Mouse (Mus musculus) hindbrain, embryonic 16.5 days (tissue): Measurements from ENCODE around the gene Fgfbp3. TPM values are rescaled to one million over a fixed set of nuclear protein-coding genes. Genes with fewer than 3 reads are reported as not detected.
"Not testable (repeated sequence)": the region's sequence is repeated elsewhere in the genome, so short reads cannot be mapped to it uniquely, and the experiment has no call there.

ENCODE experiments used
- ATAC-seq: fragments of 200-750 bp; cut with Nextera tagmentation; 2 replicates; pipeline ENCODE4 v1.8.0; 2017; ENCODE audit warnings: moderate TSS enrichment, moderate library complexity
- H3K27ac ChIP-seq: fragments of 300-500 bp; sonication (generic); 2 replicates; pipeline ENCODE4 v1.5.1; 2014; ENCODE audit warnings: low read depth, mild to moderate bottlenecking, control low read depth, low read length, moderate library complexity
- H3K27me3 ChIP-seq: fragments of 300-500 bp; sonication (generic); replicated peaks from 2 replicates; pipeline ENCODE4 v1.6.1; 2014; ENCODE audit warnings: low read length; ENCODE audit not compliant: control insufficient read depth, insufficient read depth
- H3K36me3 ChIP-seq: fragments of 300-500 bp; sonication (generic); 2 replicates; pipeline ENCODE4 v1.6.1; 2014; ENCODE audit warnings: mild to moderate bottlenecking, low read length, moderate library complexity, mixed read lengths; ENCODE audit not compliant: control insufficient read depth, insufficient read depth
- H3K4me1 ChIP-seq: fragments of 300-500 bp; sonication (generic); 2 replicates; pipeline ENCODE4 v1.6.1; 2014; ENCODE audit warnings: low read depth, low read length; ENCODE audit not compliant: control insufficient read depth, insufficient read depth
- H3K4me2 ChIP-seq: fragments of 300-500 bp; sonication (generic); 2 replicates; pipeline ENCODE4 v1.6.1; 2014; ENCODE audit warnings: mild to moderate bottlenecking, low read length, control low read depth, moderate library complexity
- H3K4me3 ChIP-seq: fragments of 300-500 bp; sonication (generic); 2 replicates; pipeline ENCODE4 v1.5.1; 2014; ENCODE audit warnings: mild to moderate bottlenecking, low read length, control low read depth, moderate library complexity
- H3K9ac ChIP-seq: fragments of 300-500 bp; sonication (generic); 2 replicates; pipeline ENCODE4 v1.6.1; 2014; ENCODE audit warnings: low read depth, mild to moderate bottlenecking, control low read depth, low read length, moderate library complexity
- H3K9me3 ChIP-seq: fragments of 300-500 bp; sonication (generic); 2 replicates; pipeline ENCODE4 v1.6.1; 2014; ENCODE audit warnings: mild to moderate bottlenecking, low read length, moderate library complexity; ENCODE audit not compliant: control insufficient read depth
- WGBS: fragments of 180-500 bp; shearing (Covaris S2); extraction: QIAGEN DNeasy Blood & Tissue Kit; methylation state at CpG from one replicate; pipeline ENCODE4 v1.1.7; 2014; 5-methylcytosine and 5-hydroxymethylcytosine counted together
- polyA plus RNA-seq: library from polyadenylated mRNA; unstranded; fragments of >200 nt; fragmentation: Nextera tagmentation; extraction: Ambion mirVana; gene quantifications from 2 replicates; pipeline ENCODE4 v1.2.1, GENCODE M21; 2015

The Fgfbp3 gene
- 28.2 and 44.1 TPM in 2 replicates for polyA plus RNA-seq

DNA sequence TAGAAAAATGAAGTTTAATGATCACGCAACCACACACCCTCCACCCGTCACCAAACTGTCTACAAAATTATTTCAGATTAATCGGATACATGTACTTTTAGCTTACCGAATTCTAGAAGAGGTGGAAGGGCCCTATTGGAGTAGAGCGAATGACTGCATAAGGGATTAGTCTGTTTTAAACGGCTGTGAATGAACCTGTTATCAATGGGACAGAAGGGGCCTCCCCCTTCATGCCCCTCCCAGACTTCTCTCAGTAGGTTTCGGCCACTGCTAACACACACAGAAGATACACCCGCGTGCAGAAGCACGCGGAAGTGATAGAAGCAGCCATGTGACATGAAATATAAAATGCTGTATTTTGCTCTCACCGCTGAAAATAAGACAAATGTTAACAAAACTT is at the start of gene Fgfbp3:
Gene Fgfbp3, minus strand, starts transcription at position 150 of the 400 bp plus-strand sequence.
- H3K4me3 ChIP-seq, result peak within 1 kb of the TSS; percentile 88
- H3K27ac ChIP-seq, result peak within 1 kb of the TSS; percentile 94
- 6% methylated on average over 12 of the region's 12 CpGs for WGBS
- H3K4me1 ChIP-seq, result peaks cover 5% of the 10 kb centered on the region
- H3K4me2 ChIP-seq, result peak within 1 kb of the TSS; percentile 77
- H3K27me3 ChIP-seq, result no peaks in the 10 kb centered on the region
- H3K9me3 ChIP-seq, result no peaks in the 10 kb centered on the region
- peak within 1 kb of the TSS; percentile 92 for H3K9ac ChIP-seq
- ATAC-seq, result peak; percentile 21
- H3K36me3 ChIP-seq, result no peaks in the 10 kb centered on the region

DNA sequence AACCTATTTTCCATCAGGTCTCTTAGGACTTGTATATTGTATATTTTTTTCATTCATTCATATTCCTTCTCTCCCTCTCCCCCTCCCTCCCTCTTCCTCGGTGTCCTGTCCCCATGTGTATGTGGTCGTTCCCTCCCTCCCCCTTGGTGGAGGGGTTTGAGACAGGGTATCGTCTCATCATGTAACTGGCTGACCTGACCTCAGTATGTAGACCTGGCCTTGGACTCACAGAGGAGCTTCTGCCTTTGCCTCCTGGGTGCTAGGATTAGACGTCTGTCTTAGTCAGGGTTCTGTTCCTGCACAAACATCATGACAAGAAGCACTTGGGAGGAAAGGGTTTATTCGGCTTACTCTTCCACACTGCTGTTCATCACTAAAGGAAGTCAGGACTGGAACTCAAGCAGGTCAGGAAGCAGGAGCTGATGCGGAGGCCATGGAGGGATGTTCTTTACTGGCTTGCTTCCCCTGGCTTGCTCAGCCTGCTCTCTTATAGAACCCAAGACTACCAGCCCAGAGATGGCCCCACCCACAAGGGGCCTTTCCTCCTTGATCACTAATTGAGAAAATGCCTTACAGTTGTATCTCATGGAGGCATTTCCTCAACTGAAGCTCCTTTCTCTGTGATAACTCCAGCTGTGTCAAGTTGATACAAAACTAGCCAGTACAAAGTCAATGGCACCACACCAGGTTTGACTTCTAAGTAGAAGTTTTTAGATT is 43.3 kb upstream of the Fgfbp3 start:
- not testable (repeated sequence) for H3K4me3 ChIP-seq, H3K9me3 ChIP-seq, H3K27ac ChIP-seq, H3K4me2 ChIP-seq, ATAC-seq, H3K4me1 ChIP-seq, H3K27me3 ChIP-seq, H3K9ac ChIP-seq
- H3K36me3 ChIP-seq, result peaks cover 13% of the 10 kb centered on the region
- WGBS, result 85% methylated on average over 6 of the region's 6 CpGs

DNA sequence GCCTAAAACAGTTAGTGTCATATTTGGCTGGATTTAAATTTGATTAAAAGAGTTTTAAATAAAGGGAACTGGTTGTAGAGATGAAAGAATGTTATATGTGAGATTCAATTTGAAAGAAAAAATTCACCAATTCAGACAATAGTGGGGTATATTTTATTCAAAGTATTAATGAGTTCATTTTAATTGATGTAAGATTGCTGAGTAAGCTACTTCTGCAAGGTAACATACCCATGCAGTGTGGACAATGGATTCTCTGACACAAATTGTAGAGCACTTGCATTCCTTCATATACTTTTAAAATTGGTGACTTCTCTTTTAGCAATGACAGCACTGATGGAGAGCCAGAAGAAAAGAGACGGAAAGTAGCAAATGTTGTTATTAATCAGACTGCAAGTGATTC is 41.9 kb upstream of the Fgfbp3 start:
- no peak for ATAC-seq
- H3K4me2 ChIP-seq, result no peak overlapping the region
- no peaks in the 10 kb centered on the region for H3K9me3 ChIP-seq
- 98% methylated on average over 1 of the region's 1 CpGs for whole genome bisulfite sequencing
- H3K27me3 ChIP-seq, result no peaks in the 10 kb centered on the region
- H3K36me3 ChIP-seq, result peaks cover 15% of the 10 kb centered on the region
- no peak overlapping the region for H3K9ac ChIP-seq
- no peak overlapping the region for H3K27ac ChIP-seq
- no peaks in the 10 kb centered on the region for H3K4me1 ChIP-seq
- H3K4me3 ChIP-seq, result no peak overlapping the region

DNA sequence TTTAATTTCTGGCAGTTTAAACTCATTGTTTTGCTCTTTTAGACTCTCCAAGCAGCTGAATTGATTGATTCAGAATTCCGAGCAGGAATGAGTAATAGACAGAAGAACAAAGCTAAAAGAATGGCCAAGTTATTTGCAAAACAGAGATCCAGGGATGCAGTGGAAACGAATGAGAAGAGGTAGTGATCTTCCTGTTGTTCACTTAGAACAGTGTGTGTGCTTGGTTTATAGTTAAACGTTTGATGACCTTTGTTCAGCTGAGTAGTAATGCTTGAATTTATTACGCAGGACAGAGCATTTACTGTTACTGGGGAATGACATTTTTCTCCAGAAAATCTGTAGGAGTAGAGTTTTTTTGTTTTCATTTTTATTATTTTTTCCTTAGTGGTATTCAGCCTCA is 38.9 kb upstream of the Fgfbp3 start:
- WGBS, result 82% methylated on average over 4 of the region's 4 CpGs

DNA sequence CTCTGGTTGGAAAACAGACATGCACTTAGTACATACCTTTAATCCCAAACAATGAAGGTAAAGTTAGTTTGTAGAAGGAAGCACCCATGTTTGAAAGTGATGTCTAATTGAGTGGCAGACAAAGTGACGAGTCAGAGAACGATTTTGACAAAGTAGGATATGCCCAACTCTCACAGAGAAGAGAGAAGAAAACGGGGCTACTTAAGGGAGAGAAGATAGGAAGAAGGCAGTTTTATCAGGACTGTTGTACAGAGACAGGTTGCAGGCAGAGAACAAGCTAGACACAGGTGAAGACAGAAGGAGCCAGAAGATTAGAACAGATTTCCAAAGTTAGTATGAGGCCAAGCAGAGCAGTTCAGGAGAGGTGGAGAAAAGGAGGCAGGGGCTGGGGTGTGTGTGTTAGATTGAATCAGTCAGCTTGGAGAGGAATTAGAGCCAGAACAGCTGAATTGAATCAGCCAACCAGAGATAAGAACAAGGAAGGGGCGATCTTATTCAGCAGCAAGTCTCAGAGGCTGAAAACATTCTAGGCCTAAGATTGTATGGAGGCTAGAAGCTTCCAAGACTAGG is 34.3 kb upstream of the Fgfbp3 start:
- Histone ChIP-seq H3K4me1 (no peaks in the 10 kb centered on the region), H3K9me3 (no peaks in the 10 kb centered on the region), H3K27ac (no peak overlapping the region), H3K4me3 (no peak overlapping the region), H3K4me2 (no peak overlapping the region), H3K27me3 (no peaks in the 10 kb centered on the region), H3K36me3 (peaks cover 9% of the 10 kb centered on the region), H3K9ac (no peak overlapping the region)
- ATAC-seq, result no peak
- 78% methylated on average over 4 of the region's 4 CpGs for WGBS

More for the DNA sequence above, 38.9 kb upstream of the Fgfbp3 start:
- H3K9me3 ChIP-seq, result no peaks in the 10 kb centered on the region
- H3K4me2 ChIP-seq, result no peak overlapping the region
- H3K27me3 ChIP-seq, result no peaks in the 10 kb centered on the region
- H3K27ac ChIP-seq, result no peak overlapping the region
- H3K9ac ChIP-seq, result no peak overlapping the region
- no peak for ATAC-seq
- no peak overlapping the region for H3K4me3 ChIP-seq
- H3K4me1 ChIP-seq, result no peaks in the 10 kb centered on the region
- peaks cover 9% of the 10 kb centered on the region for H3K36me3 ChIP-seq

DNA sequence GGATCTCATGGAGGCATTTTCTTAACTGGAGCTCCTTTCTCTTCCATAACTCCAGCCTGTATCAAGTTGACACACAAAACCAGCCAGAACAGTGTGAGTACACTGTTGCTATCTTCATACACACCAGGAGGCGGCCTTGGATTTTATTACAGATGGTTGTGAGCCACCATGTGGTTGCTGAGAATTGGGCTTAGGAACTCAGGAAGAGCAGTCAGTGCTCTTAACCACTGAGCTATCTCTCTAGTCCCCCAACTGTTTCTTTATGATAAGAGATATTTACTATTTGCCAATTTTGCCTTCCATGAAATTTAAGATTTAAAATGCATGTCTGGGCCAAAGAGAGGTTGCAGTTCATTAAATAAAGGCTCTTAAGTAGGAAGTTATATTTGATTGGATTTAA is 20.6 kb upstream of the Fgfbp3 start:
- H3K9me3 ChIP-seq, result no peaks in the 10 kb centered on the region
- ATAC-seq, result no peak
- no peak overlapping the region for H3K4me2 ChIP-seq
- 95% methylated on average over 1 of the region's 1 CpGs for WGBS
- no peaks in the 10 kb centered on the region for H3K36me3 ChIP-seq
- H3K27me3 ChIP-seq, result no peaks in the 10 kb centered on the region
- no peaks in the 10 kb centered on the region for H3K4me1 ChIP-seq
- no peak overlapping the region for H3K4me3 ChIP-seq
- no peak overlapping the region for H3K27ac ChIP-seq
- H3K9ac ChIP-seq, result no peak overlapping the region

DNA sequence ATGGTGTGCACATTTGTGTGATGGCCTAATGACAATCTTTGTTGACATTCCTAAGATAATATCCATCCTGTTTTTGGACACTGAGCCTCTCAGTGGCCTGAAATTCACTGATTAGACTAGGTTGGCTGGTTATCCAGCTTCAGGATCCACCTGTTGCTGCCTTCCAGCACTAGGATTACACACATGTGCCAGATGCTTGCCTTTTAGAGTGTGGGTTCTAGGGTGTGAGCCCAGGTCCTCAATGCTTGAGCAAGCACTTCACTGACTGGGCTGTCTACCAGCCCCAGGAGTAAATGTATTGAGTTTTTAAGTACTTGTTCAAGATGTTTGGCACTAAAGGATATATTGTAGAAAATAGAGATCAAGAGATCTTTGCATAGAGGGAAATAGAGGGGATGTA is 18.6 kb upstream of the Fgfbp3 start:
- H3K27ac ChIP-seq, result no peak overlapping the region
- no peak overlapping the region for H3K4me3 ChIP-seq
- ATAC-seq, result no peak
- H3K4me2 ChIP-seq, result no peak overlapping the region
- H3K27me3 ChIP-seq, result no peaks in the 10 kb centered on the region
- no peak overlapping the region for H3K9ac ChIP-seq
- H3K9me3 ChIP-seq, result no peaks in the 10 kb centered on the region
- no peaks in the 10 kb centered on the region for H3K4me1 ChIP-seq
- H3K36me3 ChIP-seq, result no peaks in the 10 kb centered on the region

DNA sequence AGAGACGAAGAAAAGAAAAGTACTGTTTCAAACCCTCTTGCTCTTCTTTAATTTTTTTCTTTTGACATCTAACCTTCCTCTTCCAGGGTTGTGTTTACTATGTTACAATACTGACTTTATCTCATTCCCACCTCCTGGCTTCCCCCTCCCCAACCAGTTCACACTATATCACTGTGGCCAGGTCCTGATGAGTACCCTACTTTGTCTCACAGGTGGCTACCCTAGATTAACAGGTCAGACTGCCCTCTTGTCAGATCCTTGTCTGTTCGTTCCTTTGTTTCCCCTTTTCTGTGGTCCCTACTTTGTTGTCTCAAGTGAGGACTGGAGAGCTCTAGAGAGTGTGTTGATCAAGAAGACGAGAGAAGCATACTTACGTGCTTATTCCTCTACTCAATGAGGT is 16.9 kb upstream of the Fgfbp3 start:
- no peaks in the 10 kb centered on the region for H3K9me3 ChIP-seq
- no peak overlapping the region for H3K4me2 ChIP-seq
- no peaks in the 10 kb centered on the region for H3K36me3 ChIP-seq
- no peak overlapping the region for H3K9ac ChIP-seq
- H3K27me3 ChIP-seq, result no peaks in the 10 kb centered on the region
- no peak overlapping the region for H3K4me3 ChIP-seq
- no peak overlapping the region for H3K27ac ChIP-seq
- 94% methylated on average over 4 of the region's 4 CpGs for WGBS
- H3K4me1 ChIP-seq, result no peaks in the 10 kb centered on the region
- ATAC-seq, result no peak

DNA sequence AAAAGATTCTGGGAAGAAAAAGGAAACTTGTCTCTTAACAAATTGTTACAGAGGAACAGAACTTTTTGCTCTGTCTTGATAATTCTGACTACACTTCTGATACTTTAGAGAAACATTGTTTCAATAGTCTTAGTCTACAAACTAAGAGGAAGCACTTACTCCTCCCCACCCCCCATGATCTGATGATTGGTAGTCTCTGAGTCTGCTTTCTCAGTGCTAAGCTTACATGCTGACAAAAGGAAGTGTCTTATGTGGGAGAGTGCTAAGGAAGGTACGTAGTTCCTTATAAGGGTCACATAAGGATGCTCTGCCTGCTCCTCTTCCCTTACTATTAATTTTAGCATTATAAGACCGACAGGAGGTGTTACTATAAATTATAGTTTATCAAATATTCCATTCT is 13.2 kb upstream of the Fgfbp3 start:
- no peak for ATAC-seq
- H3K4me2 ChIP-seq, result no peak overlapping the region

More for the DNA sequence above, 13.2 kb upstream of the Fgfbp3 start:
- 90% methylated on average over 2 of the region's 2 CpGs for WGBS
- Histone ChIP-seq H3K27me3 (no peaks in the 10 kb centered on the region), H3K36me3 (no peaks in the 10 kb centered on the region), H3K27ac (no peak overlapping the region), H3K4me3 (no peak overlapping the region), H3K4me1 (peaks cover 2% of the 10 kb centered on the region), H3K9ac (no peak overlapping the region), H3K9me3 (no peaks in the 10 kb centered on the region)
